Mouse (Mus musculus) erythroblast, embryonic 14.5 days (primary cell): ENCODE measurements around the gene Tex9. TPM values are rescaled to one million over a fixed set of nuclear protein-coding genes. Genes with fewer than 3 reads are reported as not detected.
A peak's percentile ranks its signal among the peaks of the same experiment; 100 is the strongest.

Experiments
- H3K27me3 ChIP-seq: 2 replicates; pipeline ENCODE4 v1.6.1; 2012; ENCODE audit warnings: inconsistent platforms; ENCODE audit not compliant: control insufficient read depth
- H3K36me3 ChIP-seq: 2 replicates; pipeline ENCODE4 v1.6.1; 2012; ENCODE audit warnings: mild to moderate bottlenecking, inconsistent platforms; ENCODE audit not compliant: control insufficient read depth
- H3K4me1 ChIP-seq: 2 replicates; pipeline ENCODE4 v1.6.1; 2012; ENCODE audit warnings: inconsistent platforms; ENCODE audit not compliant: control insufficient read depth
- H3K4me3 ChIP-seq: replicated peaks from 2 replicates; pipeline ENCODE3; 2012; ENCODE audit warnings: moderate library complexity, mild to moderate bottlenecking, inconsistent platforms
- H3K9me3 ChIP-seq: 2 replicates; pipeline ENCODE4 v1.6.1; 2012; ENCODE audit warnings: low read length, inconsistent platforms, mixed read lengths; ENCODE audit not compliant: control insufficient read depth
- GATA1 ChIP-seq: IDR thresholded peaks from 2 replicates; pipeline ENCODE4 v1.6.1; 2012; ENCODE audit warnings: low read length, inconsistent platforms, mixed read lengths
- TAL1 ChIP-seq: IDR thresholded peaks from 3 replicates; pipeline ENCODE4 v1.6.1; 2012; ENCODE audit warnings: low read length, inconsistent platforms, mixed read lengths
- polyA plus RNA-seq: library from polyadenylated mRNA; stranded (reverse); fragments of >175 nt; gene quantifications from 2 replicates; pipeline ENCODE4 v1.2.3, GENCODE M21; 2012

Tex9 gene
- polyA plus RNA-seq, 1 experiment = 0.13 TPM

- TF ChIP-seq TAL1 (no peak), GATA1 (no peak)
- peaks cover 39% of the 10 kb centered on the region for H3K4me1 ChIP-seq
Observed at GRCm38 (mm10) chr9:72491559-72492193, 336 bp downstream of the Tex9 start.

DNA sequence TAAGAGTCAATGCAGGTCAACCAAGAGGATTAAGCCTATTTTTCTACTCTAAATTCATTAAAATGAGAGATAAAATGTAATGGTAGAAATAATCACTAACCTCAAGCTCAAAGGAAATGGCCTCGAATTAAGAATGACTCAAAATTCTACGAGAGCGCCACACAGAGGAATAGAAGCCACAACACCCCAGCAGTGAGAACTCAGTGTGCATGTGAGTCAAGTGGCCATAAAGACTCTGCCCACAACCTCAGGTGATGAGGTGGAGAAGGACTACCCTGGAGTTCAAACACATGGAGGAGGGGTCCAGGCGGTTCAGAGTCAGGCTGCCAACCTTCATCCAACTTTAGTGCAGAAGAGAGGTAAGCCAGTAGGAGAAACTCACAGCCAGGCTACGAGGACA lies 2.9 kb downstream of the Tex9 start:
- Histone ChIP-seq H3K4me3 (no peak overlapping the region), H3K27me3 (no peaks in the 10 kb centered on the region), H3K9me3 (no peaks in the 10 kb centered on the region), H3K4me1 (peaks cover 39% of the 10 kb centered on the region), H3K36me3 (peaks cover 17% of the 10 kb centered on the region)
- TF ChIP-seq TAL1 = no peak
- TF ChIP-seq GATA1 = no peak

More at GRCm38 (mm10) chr9:72491559-72492193, 336 bp downstream of the Tex9 start:
- H3K9me3 ChIP-seq = no peaks in the 10 kb centered on the region
- peak overlapping the region; percentile 94 for H3K4me3 ChIP-seq
- no peaks in the 10 kb centered on the region for H3K27me3 ChIP-seq
- peaks cover 9% of the 10 kb centered on the region for H3K36me3 ChIP-seq

GRCm38 (mm10) chr9:72488523-72488922 lies 3.5 kb downstream of the Tex9 start:
- TF ChIP-seq GATA1 (no peak), TAL1 (no peak)
- Histone ChIP-seq H3K9me3 (no peaks in the 10 kb centered on the region), H3K36me3 (peaks cover 21% of the 10 kb centered on the region), H3K4me1 (peaks cover 39% of the 10 kb centered on the region), H3K27me3 (no peaks in the 10 kb centered on the region), H3K4me3 (no peak overlapping the region)

DNA sequence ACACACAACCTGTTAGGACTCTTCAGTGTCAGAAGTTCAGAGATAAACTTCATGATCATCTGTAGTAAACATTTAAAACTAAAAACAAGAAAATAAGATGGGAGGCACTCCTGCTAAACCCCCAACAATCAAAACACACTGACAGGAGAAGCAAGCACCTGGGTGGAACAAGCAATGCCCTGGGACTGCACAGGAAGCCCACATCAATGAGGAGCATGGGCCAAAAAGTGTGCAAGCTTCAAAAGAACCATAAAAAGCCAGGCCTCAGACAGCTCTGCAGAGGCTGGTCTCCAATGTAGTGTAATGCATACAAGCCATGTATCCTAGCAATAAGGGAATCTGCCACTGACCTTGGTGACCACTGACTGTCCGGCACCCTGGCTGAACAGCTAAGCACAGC lies 12.7 kb downstream of the Tex9 start:
- Histone ChIP-seq H3K4me1 (no peaks in the 10 kb centered on the region), H3K27me3 (no peaks in the 10 kb centered on the region), H3K4me3 (no peak overlapping the region), H3K9me3 (no peaks in the 10 kb centered on the region), H3K36me3 (peaks cover 52% of the 10 kb centered on the region)
- no peak for TF ChIP-seq TAL1
- TF ChIP-seq GATA1 = no peak

DNA sequence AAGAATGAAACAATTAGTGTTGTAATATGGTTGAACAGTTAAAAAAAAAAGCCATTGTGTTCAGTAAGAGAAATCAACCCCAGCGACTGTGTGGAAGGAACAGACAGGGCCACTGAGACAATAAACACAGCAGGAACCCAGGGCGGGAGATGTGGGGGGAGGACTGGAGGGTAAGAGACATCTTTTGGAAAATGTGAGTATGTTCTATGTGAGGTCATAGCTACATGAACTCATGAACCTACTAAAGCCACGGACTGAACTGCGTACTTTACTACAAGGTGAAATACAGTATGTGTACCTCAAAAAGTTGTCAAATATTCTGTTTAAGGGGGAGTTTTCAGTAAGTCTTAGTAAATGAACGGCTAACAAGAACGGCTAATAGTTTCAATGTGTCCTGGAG lies 14.7 kb downstream of the Tex9 start:
- H3K4me1 ChIP-seq = no peaks in the 10 kb centered on the region
- no peaks in the 10 kb centered on the region for H3K9me3 ChIP-seq
- no peak overlapping the region for H3K4me3 ChIP-seq
- no peak for TF ChIP-seq GATA1
- TF ChIP-seq TAL1 = no peak
- peaks cover 60% of the 10 kb centered on the region for H3K36me3 ChIP-seq
- no peaks in the 10 kb centered on the region for H3K27me3 ChIP-seq

GRCm38 (mm10) chr9:72475511-72475910 lies 16.5 kb downstream of the Tex9 start:
- Histone ChIP-seq H3K36me3 (peaks cover 52% of the 10 kb centered on the region), H3K4me3 (no peak overlapping the region), H3K27me3 (no peaks in the 10 kb centered on the region), H3K4me1 (no peaks in the 10 kb centered on the region), H3K9me3 (no peaks in the 10 kb centered on the region)
- TF ChIP-seq TAL1 = no peak
- no peak for TF ChIP-seq GATA1

DNA sequence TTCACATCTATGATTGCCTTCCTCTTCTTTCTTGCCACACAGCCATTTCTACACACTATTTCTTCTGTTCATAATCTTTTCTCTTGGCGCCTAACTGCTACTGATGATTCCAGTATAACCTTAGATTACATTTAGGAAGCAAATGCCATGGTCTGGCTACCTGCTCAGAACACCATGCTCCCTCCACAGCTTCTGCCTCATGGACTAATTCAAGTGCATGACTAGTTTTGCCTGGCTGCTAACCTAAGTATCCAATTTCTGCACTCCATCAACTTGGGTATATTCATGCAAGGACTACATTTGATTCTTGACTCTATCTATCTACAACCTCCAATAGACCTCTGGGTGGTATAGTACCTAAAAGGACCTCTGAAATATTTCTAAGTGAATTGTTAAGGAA lies 22.2 kb downstream of the Tex9 start:
- H3K36me3 ChIP-seq = peaks cover 25% of the 10 kb centered on the region
- H3K4me1 ChIP-seq = peaks cover 6% of the 10 kb centered on the region
- no peaks in the 10 kb centered on the region for H3K9me3 ChIP-seq
- TF ChIP-seq GATA1 = no peak
- TF ChIP-seq TAL1 = no peak
- H3K27me3 ChIP-seq = no peaks in the 10 kb centered on the region
- no peak overlapping the region for H3K4me3 ChIP-seq

GRCm38 (mm10) chr9:72468616-72469015 lies 23.4 kb downstream of the Tex9 start:
- H3K27me3 ChIP-seq = no peaks in the 10 kb centered on the region
- no peaks in the 10 kb centered on the region for H3K9me3 ChIP-seq
- H3K4me1 ChIP-seq = peaks cover 6% of the 10 kb centered on the region
- TF ChIP-seq TAL1 (no peak), GATA1 (no peak)
- H3K36me3 ChIP-seq = peaks cover 21% of the 10 kb centered on the region
- no peak overlapping the region for H3K4me3 ChIP-seq

- peaks cover 6% of the 10 kb centered on the region for H3K4me1 ChIP-seq
- H3K4me3 ChIP-seq = no peak overlapping the region
- TF ChIP-seq GATA1 (no peak), TAL1 (no peak)
- H3K36me3 ChIP-seq = peaks cover 22% of the 10 kb centered on the region
- no peaks in the 10 kb centered on the region for H3K9me3 ChIP-seq
- H3K27me3 ChIP-seq = no peaks in the 10 kb centered on the region
Observed at GRCm38 (mm10) chr9:72467551-72468407, 24.2 kb downstream of the Tex9 start.
